Mouse (Mus musculus) ES-E14 (cell line): ENCODE data around the gene Gm44596. TPM values are rescaled to one million over a fixed set of nuclear protein-coding genes. Genes with fewer than 3 reads are reported as not detected.

Experiments
- DNase-seq: peaks from one replicate; pipeline ENCODE4 v3.0.0-alpha.2; 2013; ENCODE audit warnings: low read depth, low spot score
- H3K27ac ChIP-seq: 2 replicates; pipeline ENCODE4 v1.5.1; 2012; ENCODE audit warnings: low read depth, mild to moderate bottlenecking, low read length, moderate library complexity, mixed read lengths; ENCODE audit not compliant: poor library complexity, insufficient read depth, severe bottlenecking
- H3K36me3 ChIP-seq: 2 replicates; pipeline ENCODE4 v1.6.1; 2012; ENCODE audit warnings: mild to moderate bottlenecking, low read length, moderate library complexity, mixed read lengths; ENCODE audit not compliant: control insufficient read depth, poor library complexity, insufficient read depth, severe bottlenecking
- H3K4me1 ChIP-seq, 2 experiments: fragments of 150-350 bp in 1 of 2; sonication (generic) in 1 of 2; 2 replicates each; pipeline ENCODE4 v1.6.1; 2012; ENCODE audit warnings: low read length in 2 of 2, mild to moderate bottlenecking in 1 of 2, mixed read lengths in 1 of 2; ENCODE audit not compliant: control insufficient read depth in 2 of 2, insufficient read depth in 2 of 2, poor library complexity in 1 of 2
- H3K4me3 ChIP-seq, 2 experiments: fragments of 150-350 bp in 1 of 2; sonication (generic) in 1 of 2; 2 replicates each; pipeline ENCODE4 v1.5.1; 2012; ENCODE audit warnings: low read length in 2 of 2, low read depth in 1 of 2, mild to moderate bottlenecking in 1 of 2, mixed read lengths in 1 of 2; ENCODE audit not compliant: insufficient read depth in 1 of 2, poor library complexity in 1 of 2, severe bottlenecking in 1 of 2
- H3K9ac ChIP-seq: 2 replicates; pipeline ENCODE4 v1.6.1; 2012; ENCODE audit warnings: low read depth, mild to moderate bottlenecking, low read length, mixed read lengths; ENCODE audit not compliant: poor library complexity, insufficient read depth, severe bottlenecking
- H3K9me3 ChIP-seq: fragments of 150-350 bp; sonication (generic); 2 replicates; pipeline ENCODE4 v1.6.1; 2012; ENCODE audit warnings: low read depth, mild to moderate bottlenecking, low read length; ENCODE audit not compliant: control insufficient read depth, insufficient read depth
- CHD2 ChIP-seq: IDR thresholded peaks from 2 replicates; pipeline ENCODE4 v1.6.1; 2014; ENCODE audit warnings: mild to moderate bottlenecking, low read depth, low read length, inconsistent platforms
- HCFC1 ChIP-seq: IDR thresholded peaks from 2 replicates; pipeline ENCODE4 v1.6.1; 2012; ENCODE audit warnings: low read length, inconsistent platforms, borderline replicate concordance; ENCODE audit not compliant: insufficient read depth
- MAFK ChIP-seq: IDR thresholded peaks from 2 replicates; pipeline ENCODE4 v1.6.1; 2014; ENCODE audit warnings: mild to moderate bottlenecking, low read depth, low read length, inconsistent platforms; ENCODE audit not compliant: insufficient read depth
- ZC3H11A ChIP-seq: IDR thresholded peaks from 2 replicates; pipeline ENCODE4 v1.6.1; 2012; ENCODE audit warnings: low read depth, mild to moderate bottlenecking, inconsistent platforms, low read length, borderline replicate concordance
- ZNF384 ChIP-seq: IDR thresholded peaks from 2 replicates; pipeline ENCODE4 v1.6.1; 2012; ENCODE audit warnings: low read depth, low read length, inconsistent platforms
- in situ Hi-C, 2 experiments: fragments of 600-800 bp; cut with MboI; formaldehyde crosslinking; loops; one replicate each; pipeline ENCODE4 v1.15.1; 2025; ENCODE audit warnings: low sequenced_read_pairs in 2 of 2, inconsistent platforms in 1 of 2; ENCODE audit not compliant: unreplicated experiment in 2 of 2
- total RNA-seq: library from RNA; depleted of rRNA; stranded (reverse); fragments of 300-350 nt; gene quantifications from 2 replicates; pipeline ENCODE4 v1.2.3, GENCODE M21; 2012

The Gm44596 gene
- total RNA-seq, 1 experiment, result not detected

GRCm38 (mm10) chr6:128398996-128399395 is 23.7 kb downstream of the Gm44596 start, which contains the start of gene Nrip2:
TSS of gene Nrip2 (plus strand) at chr6:128399296.
- H3K4me3 ChIP-seq, result no peak within 1 kb of the TSS
- H3K9me3 ChIP-seq, result no peaks in the 10 kb centered on the region
- no peak within 1 kb of the TSS for H3K27ac ChIP-seq
- no peaks in the 10 kb centered on the region for H3K4me1 ChIP-seq
- in situ Hi-C loops, result no loop called here
- TF ChIP-seq HCFC1, result no peak
- no peak for TF ChIP-seq ZNF384
- TF ChIP-seq MAFK, result no peak
- no peak for TF ChIP-seq CHD2
- no peak for TF ChIP-seq ZC3H11A
- no peak for DNase-seq
- H3K9ac ChIP-seq, result no peak within 1 kb of the TSS
- H3K36me3 ChIP-seq, result no peaks in the 10 kb centered on the region

DNA sequence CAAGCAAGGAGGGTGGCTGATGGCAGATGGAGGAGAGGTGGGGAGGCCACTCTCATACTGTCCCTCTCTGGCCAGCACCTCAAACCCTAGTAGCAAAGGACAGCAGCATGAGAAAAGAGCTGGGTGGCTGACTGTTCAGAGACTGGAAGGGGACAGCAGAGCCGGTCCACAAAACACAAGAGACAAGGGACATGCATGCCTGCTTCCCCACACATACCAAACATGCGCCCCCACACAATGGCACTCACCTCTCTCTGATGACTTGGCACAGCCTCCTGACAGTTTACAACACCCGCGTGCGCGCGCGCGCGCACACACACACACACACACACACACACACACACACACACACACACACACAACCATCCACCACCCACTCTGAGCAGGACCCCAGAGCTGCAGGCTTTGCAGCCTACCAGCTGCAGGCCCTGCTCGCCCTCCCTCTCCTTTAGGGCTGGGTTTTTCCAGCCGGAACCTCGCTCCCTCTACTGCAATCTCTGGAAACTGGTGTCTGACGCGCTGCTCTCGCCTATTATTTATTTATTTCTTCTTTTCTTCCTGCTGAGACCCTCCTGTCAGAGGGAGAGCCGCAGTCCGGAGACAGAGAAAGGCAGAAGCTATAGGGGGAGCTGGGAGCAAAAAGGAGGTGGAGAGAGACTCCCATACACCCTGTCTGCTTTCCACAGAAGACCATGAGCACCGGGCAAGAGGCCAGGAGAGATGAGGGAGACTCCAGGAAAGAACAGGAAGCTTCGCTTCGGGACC is 24.3 kb downstream of the Gm44596 start:
- no peak overlapping the region for H3K4me3 ChIP-seq

DNA sequence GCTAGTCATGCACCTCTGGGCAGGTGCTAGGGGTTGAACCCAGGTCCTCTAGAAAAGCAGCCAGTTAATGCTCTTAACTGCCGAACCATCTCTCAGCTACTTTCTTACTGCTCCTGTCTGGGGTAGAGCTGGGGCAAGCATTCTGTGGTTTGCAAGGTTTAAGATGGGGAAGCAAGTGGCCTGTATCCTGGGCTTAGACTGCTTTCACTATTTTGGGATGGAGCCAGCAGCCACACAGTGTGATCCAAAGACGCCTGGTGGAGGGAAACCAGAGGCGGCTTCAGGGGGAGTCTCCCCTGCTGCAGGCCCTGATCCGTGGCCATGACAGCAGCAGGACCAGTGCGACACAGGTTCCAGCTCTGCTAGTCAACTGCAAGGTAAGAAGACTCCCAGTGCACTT is 29.4 kb downstream of the Gm44596 start:
- H3K36me3 ChIP-seq, result peaks cover 13% of the 10 kb centered on the region
- no peak overlapping the region for H3K9ac ChIP-seq
- H3K9me3 ChIP-seq, result no peaks in the 10 kb centered on the region
- peaks cover 4 to 9% of the 10 kb centered on the region in 2 experiments; a peak in 2 of 4 replicates for H3K4me1 ChIP-seq
- in situ Hi-C loops, result no loop called here
- no peak overlapping the region for H3K27ac ChIP-seq
- no peak for DNase-seq
- H3K4me3 ChIP-seq, result no peak overlapping the region
- TF ChIP-seq ZC3H11A (no peak), CHD2 (no peak), MAFK (no peak), HCFC1 (no peak), ZNF384 (no peak)

More for the DNA sequence above, 24.3 kb downstream of the Gm44596 start:
- Histone ChIP-seq H3K27ac (no peak overlapping the region), H3K9me3 (no peaks in the 10 kb centered on the region), H3K4me1 (no peaks in the 10 kb centered on the region), H3K9ac (no peak overlapping the region), H3K36me3 (no peaks in the 10 kb centered on the region)
- TF ChIP-seq CHD2 (no peak), HCFC1 (no peak), MAFK (no peak), ZNF384 (no peak), ZC3H11A (no peak)
- in situ Hi-C loops, result no loop called here
- no peak for DNase-seq

DNA sequence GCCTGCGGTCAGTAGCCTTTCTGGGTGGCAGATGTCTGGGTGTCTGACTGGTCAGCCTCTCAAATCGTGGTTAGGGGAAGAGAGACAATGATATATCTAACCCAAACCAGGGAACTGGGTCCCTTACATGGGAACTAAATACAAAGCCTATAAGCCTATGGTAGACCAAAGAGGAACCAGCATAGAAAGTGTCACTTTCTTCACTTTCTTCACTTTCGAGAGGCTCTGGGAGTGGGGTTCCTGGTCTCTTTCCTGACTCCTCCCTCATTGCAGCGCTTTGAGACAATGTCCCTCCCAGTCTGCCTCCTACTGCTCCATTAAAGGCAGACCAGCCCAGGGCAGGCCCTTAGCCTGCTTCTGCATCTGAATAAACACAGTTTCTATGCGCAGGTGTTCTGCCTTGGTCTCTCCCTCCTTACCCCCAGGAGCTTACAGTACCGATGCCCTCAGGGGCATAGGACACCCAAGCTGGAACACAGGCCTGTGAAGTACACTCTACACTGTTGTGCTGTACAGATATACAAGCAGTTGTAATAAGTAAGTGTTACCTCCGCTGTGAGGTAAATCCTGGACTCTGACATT is 33.3 kb downstream of the Gm44596 start:
- peaks cover 40% of the 10 kb centered on the region for H3K36me3 ChIP-seq
- H3K9ac ChIP-seq, result no peak overlapping the region
- H3K9me3 ChIP-seq, result no peaks in the 10 kb centered on the region
- TF ChIP-seq ZC3H11A, result no peak
- no peak for TF ChIP-seq CHD2
- no peak for TF ChIP-seq HCFC1
- no peak for TF ChIP-seq ZNF384
- in situ Hi-C loops, result no loop called here
- H3K4me3 ChIP-seq, result no peak overlapping the region
- peak; percentile 24 for DNase-seq
- H3K27ac ChIP-seq, result no peak overlapping the region
- peaks cover 4 to 13% of the 10 kb centered on the region in 2 experiments; a peak in 2 of 4 replicates for H3K4me1 ChIP-seq
